Mouse (Mus musculus): Measurements from ENCODE around the gene Herc6.

Gene Herc6

GRCm38 (mm10) chr6:57580881-57581548 lies at the start of gene Herc6:
TSS of gene Herc6 (plus strand) at chr6:57581000.
- in situ Hi-C loops (cut with MboI, MseI) = no loop called here

DNA sequence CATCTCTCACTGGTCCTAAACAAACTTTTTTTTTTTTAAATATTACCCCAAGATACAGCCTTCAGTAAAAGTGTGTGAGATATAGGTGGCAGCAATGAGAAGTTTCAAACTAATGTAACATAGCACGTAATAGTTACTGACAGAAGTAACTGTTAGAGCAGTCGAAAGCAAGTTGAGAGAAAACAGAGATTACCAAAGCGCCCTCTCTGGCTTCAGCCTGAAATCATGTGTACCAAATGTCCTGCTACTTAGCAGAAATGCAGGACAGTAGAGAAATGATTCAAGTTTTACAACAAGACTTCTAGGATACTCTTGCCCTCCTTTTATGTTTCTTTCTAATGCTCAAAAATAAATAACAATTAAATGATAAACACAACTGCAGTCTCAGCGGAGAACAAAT lies 49.8 kb upstream of the Herc6 start:
- in situ Hi-C loops (cut with MboI, MseI) = loop anchor here (5.0 to 25.0 kb wide), 5 partner anchors 609 to 1314 kb away; partner anchors contain the start of genes Avl9 (in 1 of the 2), Lsm5 (in 1 of the 2), Nt5c3 (in 1 of the 2) and Vmn1r4 (in 1 of the 2)

GRCm38 (mm10) chr6:57531441-57531840 lies 49.4 kb upstream of the Herc6 start:
- in situ Hi-C loops (cut with MboI, MseI) = loop anchor here (5.0 to 25.0 kb wide), 5 partner anchors 609 to 1313 kb away; partner anchors contain the start of genes Avl9 (in 1 of the 2), Lsm5 (in 1 of the 2), Nt5c3 (in 1 of the 2) and Vmn1r4 (in 1 of the 2)

DNA sequence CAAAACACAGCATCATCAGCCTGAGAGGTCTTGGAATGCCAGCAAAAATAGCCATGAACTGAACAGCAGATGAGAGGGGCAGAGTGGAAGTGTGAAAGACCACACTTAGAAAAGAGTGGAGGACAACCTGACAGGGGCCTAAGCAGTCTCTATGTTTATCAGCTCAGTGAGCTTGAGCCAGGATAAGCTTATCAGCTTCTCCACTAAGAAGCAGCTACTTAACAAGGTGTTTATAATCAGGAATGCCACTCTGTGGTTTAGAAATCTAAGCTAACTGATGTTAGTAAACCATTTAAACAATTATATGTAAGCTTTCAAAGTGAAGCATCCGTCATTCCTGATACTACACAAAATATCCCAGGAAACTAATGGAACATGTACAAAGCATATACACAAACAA lies 48.8 kb upstream of the Herc6 start:
- in situ Hi-C loops (cut with MboI, MseI) = loop anchor here (5.0 to 25.0 kb wide), 5 partner anchors 610 to 1313 kb away; partner anchors contain the start of genes Avl9 (in 1 of the 2), Lsm5 (in 1 of the 2), Nt5c3 (in 1 of the 2) and Vmn1r4 (in 1 of the 2)

GRCm38 (mm10) chr6:57533410-57533809 lies 47.4 kb upstream of the Herc6 start:
- in situ Hi-C loops (cut with MboI, MseI) = loop anchor here (5.0 to 25.0 kb wide), 5 partner anchors 611 to 1311 kb away; partner anchors contain the start of genes Avl9 (in 1 of the 2), Lsm5 (in 1 of the 2), Nt5c3 (in 1 of the 2) and Vmn1r4 (in 1 of the 2)

DNA sequence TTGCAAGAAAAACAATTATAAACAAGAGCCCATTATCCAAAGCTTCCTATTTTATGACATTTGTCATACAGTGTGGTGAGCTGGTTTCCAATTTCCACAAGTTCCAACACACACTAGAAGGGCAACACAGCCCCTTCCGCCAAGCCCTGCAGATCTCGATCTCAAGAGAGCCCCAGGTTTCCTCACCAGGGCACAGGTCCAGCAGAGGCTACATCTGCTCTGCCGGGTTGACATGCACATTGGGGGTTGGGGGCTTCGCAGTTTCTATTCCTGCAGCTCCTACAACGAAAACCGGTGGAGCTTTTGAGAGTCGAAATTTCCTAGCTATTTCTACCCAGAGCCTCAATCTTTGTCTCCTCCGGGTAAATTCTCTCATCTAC lies 46.6 kb upstream of the Herc6 start:
- in situ Hi-C loops (cut with MboI, MseI) = loop anchor here (5.0 to 25.0 kb wide), 5 partner anchors 612 to 1311 kb away; partner anchors contain the start of genes Avl9 (in 1 of the 2), Lsm5 (in 1 of the 2), Nt5c3 (in 1 of the 2) and Vmn1r4 (in 1 of the 2)

GRCm38 (mm10) chr6:57534611-57535286 lies 46.1 kb upstream of the Herc6 start:
- in situ Hi-C loops (cut with MboI, MseI) = loop anchor here (5.0 to 25.0 kb wide), 5 partner anchors 612 to 1310 kb away; partner anchors contain the start of genes Nt5c3 (in 2 of the 2), Vmn1r4 (in 2 of the 2), Avl9 (in 1 of the 2) and Lsm5 (in 1 of the 2)

DNA sequence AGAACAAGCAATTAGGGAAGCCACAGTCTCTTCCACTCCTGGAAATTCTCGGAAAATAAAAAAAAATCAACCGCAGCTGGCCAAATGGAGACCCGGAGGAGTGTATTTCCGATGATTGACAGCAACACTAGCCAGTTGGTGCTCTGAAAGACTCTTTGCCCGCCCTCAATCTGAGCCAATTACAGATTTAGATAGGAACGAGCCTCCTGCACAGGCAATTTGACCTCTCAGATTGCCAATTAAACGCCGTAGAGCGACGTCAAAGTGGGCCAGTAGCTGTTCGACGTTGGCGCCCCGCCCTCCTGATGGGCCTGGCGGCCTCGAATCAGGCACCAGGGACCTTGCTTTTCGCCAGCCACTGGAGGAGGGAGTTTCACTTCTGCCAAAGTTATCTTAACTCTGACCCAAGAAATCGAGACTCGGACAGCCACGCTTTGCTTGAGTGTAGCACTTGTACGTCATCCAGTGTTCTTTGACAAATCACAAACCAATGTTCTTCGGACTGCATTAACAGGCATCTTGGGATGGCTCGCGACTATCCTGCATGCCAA lies 45.3 kb upstream of the Herc6 start, which contains the start of gene Ppm1k:
TSS of gene Ppm1k (minus strand) at position 83 of the 551 bp plus-strand sequence.
- in situ Hi-C loops (cut with MboI, MseI) = loop anchor here (5.0 to 25.0 kb wide), 4 partner anchors 613 to 1309 kb away; partner anchors contain the start of genes Avl9 (in 1 of the 2), Lsm5 (in 1 of the 2), Nt5c3 (in 1 of the 2) and Vmn1r4 (in 1 of the 2)

GRCm38 (mm10) chr6:57535971-57536669 lies 44.7 kb upstream of the Herc6 start:
- in situ Hi-C loops (cut with MboI, MseI) = loop anchor here (5.0 to 25.0 kb wide), 4 partner anchors 614 to 1309 kb away; partner anchors contain the start of genes Avl9 (in 1 of the 2), Lsm5 (in 1 of the 2), Nt5c3 (in 1 of the 2) and Vmn1r4 (in 1 of the 2)

GRCm38 (mm10) chr6:57537887-57538286 lies 42.9 kb upstream of the Herc6 start:
- in situ Hi-C loops (cut with MboI, MseI) = loop anchor here (5.0 to 25.0 kb wide), 4 partner anchors 616 to 1307 kb away; partner anchors contain the start of genes Avl9 (in 1 of the 2), Lsm5 (in 1 of the 2), Nt5c3 (in 1 of the 2) and Vmn1r4 (in 1 of the 2)

- in situ Hi-C loops (cut with MboI, MseI) = loop anchor here in 1 of 2 experiments (25.0 kb wide), 1 partner anchor 829 kb away; the partner anchor contains the start of genes Avl9 and Lsm5
These were observed 39.8 kb upstream of the Herc6 start for GRCm38 (mm10) chr6:57540950-57541498.

GRCm38 (mm10) chr6:57541737-57542335 lies 39.0 kb upstream of the Herc6 start:
- in situ Hi-C loops (cut with MboI, MseI) = loop anchor here in 1 of 2 experiments (25.0 kb wide), 1 partner anchor 830 kb away; the partner anchor contains the start of genes Avl9 and Lsm5

DNA sequence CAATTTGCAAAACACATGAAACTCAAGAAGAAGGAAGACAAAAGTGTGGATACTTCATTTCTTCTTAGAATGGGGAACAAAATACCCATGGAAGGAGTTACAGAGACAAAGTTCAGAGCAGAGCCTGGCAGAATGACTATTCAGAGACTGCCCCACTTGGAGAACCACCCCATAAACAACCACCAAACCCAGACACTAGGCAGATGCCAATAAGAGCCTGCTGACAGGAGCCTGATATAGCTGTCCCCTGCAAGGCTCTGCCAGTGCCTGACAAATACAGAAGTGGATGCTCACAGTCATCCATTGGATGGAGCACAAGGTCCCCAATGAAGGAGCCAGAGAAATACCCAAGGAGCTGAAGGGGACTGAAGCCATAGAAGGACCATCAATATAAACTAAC lies 37.2 kb upstream of the Herc6 start:
- in situ Hi-C loops (cut with MboI, MseI) = loop anchor here in 1 of 2 experiments (25.0 kb wide), 1 partner anchor 831 kb away; the partner anchor contains the start of genes Avl9 and Lsm5

DNA sequence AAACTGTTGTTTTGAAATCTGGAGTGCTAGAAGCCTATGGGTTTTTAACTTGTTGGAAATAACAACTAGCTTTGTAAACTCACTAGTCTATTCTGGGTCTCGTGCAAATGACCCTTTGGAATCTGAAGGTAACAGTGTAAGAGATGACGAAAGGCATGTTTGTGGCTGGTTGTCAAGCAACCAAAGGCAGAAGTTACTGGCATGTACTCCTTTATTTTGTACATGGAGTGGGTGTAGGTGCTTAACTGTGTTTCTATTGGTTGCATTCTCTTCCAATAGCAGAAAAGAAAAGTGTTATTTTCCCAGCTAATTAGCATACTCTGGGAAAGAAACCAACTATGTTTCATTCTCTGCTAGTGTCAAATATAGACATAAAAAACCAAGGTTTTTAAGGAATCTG lies 35.9 kb upstream of the Herc6 start:
- in situ Hi-C loops (cut with MboI, MseI) = loop anchor here in 1 of 2 experiments (25.0 kb wide), 1 partner anchor 833 kb away; the partner anchor contains the start of genes Avl9 and Lsm5

- in situ Hi-C loops (cut with MboI, MseI) = loop anchor here in 1 of 2 experiments (10.0 kb wide), 1 partner anchor 137 kb away; no protein-coding TSS in a partner anchor
These were observed 29.5 kb upstream of the Herc6 start for GRCm38 (mm10) chr6:57551211-57551796.

DNA sequence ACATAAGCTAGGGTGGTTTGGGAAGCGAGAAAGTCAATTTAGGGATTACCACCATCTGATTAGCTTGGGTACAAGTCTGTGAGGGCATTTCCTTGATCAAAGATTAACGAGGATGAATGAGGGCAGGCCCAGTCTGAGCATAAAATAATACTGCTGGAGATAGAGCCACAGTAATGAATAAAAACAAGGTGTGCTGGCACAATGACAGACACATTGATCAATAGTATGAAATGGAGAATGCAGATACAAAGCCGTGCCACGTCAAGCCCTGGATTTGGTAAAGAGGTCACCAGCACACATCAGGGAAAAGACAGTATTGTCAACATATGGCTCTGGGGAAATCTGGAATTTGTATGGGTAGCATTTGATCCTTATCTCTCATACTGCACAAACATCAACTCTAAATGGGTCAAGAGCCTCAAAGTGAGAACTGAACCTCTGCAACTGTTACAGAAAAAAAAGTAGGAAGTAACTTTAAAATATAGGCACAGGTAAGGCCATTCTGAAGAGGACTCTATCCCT lies 22.9 kb upstream of the Herc6 start:
- in situ Hi-C loops (cut with MboI, MseI) = loop anchor here in 1 of 2 experiments (10.0 kb wide), 1 partner anchor 143 kb away; no protein-coding TSS in a partner anchor

- in situ Hi-C loops (cut with MboI, MseI) = no loop called here
These were observed 17.3 kb upstream of the Herc6 start for GRCm38 (mm10) chr6:57563454-57563853.

GRCm38 (mm10) chr6:57565452-57565851 lies 15.3 kb upstream of the Herc6 start:
- in situ Hi-C loops (cut with MboI, MseI) = no loop called here

Measured in T-helper 17 cell (primary cell).